Mouse (Mus musculus) cerebellum, postnatal 14 days (tissue): Measurements from ENCODE around the gene Rps16.

Experiments
- DNase-seq, 2 experiments: peaks; one replicate each; pipeline ENCODE4 v3.0.0; 2021; ENCODE audit warnings: mixed read lengths in 2 of 2

Rps16 gene

DNA sequence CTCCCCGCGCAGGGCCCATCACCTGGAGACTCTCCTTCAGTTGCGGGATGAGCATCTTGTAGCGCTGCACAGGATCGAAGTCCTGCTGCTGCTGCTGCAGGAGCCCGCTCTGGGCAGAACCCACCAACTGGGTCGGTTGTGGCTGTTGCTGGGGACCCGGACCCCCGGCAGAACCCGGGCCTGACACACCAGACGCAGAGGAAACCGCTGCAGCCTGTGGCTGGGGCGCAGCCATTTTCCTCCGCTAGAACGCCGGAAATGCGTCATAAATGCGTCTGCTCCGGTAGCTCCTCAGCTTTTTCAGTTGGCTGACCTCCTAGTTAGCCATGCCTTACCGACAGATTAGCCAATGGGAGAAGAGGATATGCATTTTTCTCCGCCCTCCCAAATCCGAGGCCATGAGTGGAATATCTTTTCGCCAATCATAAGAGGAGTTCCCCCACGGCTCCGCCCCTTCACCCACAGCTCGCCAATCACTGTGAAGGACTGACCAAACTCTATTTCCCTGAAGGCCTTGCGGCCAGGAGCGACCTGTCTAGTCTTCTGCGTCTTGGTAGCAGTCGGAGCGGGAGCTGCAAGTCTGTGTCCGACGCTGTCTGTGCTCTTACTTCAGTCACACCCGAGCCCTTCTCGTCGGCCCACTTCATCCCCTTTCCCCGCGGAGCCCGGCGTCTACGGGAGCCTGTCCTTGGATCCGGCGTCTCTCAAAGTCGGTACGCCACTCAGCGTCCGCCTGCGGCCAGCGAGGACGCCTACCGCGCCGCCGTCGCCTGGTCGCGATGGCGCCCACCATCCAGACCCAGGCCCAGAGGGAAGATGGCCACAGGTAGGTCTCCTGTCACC lies 42.2 kb downstream of the Rps16 start, which contains the start of the genes Med29 and Paf1:
Gene Med29 (minus strand): TSS at position 280 of the 843 bp plus-strand sequence.
Gene Paf1 (plus strand): TSS at position 523 of the 843 bp plus-strand sequence.
- peak; percentile 96 for DNase-seq

DNA sequence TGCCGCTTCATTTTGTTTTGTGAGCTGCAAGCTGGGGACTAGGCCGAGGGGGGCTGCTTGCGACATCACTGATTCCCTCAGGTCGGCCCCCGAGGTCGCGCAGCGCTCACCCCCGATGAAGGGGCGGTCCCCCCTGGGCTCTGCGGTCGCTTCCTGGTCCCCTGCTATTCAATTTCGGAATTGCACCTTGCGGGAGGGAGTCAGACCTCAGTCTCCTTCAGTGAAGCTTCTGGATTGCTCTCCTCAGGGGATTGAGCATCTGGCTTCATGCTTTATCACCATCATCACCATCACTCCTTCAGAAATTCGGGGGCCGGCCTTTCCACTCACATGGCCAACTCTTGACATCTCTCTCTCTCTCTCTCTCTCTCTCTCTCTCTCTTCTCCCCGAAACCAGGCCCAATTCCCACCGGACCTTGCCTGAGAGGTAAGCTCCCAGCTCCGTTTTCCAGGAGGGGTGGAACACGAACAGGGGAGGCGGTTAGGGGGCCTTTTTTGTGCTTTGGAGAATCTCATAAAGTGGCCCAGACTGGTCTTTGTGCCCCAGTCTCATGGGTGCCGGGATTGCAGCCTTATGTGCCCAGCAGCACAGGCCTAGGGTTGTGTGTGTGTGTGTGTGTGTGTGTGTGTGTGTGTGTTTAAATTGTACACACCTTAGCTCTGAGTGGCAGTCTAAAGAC lies 43.0 kb downstream of the Rps16 start:
- DNase-seq: no peak

GRCm38 (mm10) chr7:28395425-28395824 lies 45.0 kb downstream of the Rps16 start:
- no peak for DNase-seq

- peak; percentile 50 to 68 for DNase-seq
These were observed 47.5 kb downstream of the Rps16 start for GRCm38 (mm10) chr7:28398000-28398399.

GRCm38 (mm10) chr7:28398696-28399340 lies 48.4 kb downstream of the Rps16 start:
- no peak for DNase-seq

DNA sequence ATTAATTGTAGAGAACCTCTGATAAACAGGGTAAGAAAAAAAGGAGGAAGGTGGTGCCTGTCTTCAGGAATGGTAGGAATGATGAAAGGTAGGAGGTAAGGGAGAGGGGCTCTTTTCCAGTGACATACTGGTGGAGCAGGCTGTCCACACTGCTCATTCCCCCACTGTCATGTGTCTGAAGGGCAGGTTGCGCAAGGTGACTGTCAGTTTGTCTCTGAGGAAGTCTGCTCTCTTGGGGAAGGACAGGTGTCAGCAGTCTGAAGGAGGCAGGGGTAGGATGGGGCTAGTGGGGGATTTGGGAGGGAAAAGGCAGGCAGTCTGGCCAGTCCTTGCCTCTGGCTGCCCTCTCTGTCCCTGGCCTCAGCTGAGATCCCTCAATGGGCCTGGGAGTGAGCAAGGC lies 50.6 kb downstream of the Rps16 start:
- DNase-seq: no peak

DNA sequence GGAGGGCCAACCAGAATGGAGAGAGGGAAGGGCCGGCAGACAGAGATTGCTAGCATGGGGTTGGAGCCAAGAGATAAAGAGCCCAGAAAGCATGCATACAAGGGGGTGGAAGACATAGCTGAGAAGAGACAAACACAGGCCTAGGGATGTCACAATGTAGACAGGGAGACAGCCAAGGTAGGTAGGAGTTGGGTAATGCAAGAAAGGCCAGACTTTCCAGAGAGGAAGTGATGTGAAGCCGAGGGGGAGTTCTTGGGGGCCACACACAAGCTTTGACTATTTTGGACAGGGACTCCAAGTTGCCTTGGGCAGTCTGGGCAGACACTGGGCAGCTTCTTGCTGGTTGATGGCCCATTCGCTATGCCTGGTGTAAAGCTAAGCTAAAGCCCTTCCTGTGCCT lies 51.5 kb downstream of the Rps16 start:
- no peak for DNase-seq
